Mouse (Mus musculus) monocyte, adult 5-6 weeks (primary cell): Measurements from ENCODE around the gene Nol7. TPM values are rescaled to one million over a fixed set of nuclear protein-coding genes. Genes with fewer than 3 reads are reported as not detected.

Source experiments
- ATAC-seq: fragments of 153-309, 156-312 bp; replicated peaks from 2 replicates; pipeline ENCODE4 v1.8.0; 2017; ENCODE audit warnings: mild to moderate bottlenecking; ENCODE audit not compliant: low TSS enrichment, insufficient number of reproducible peaks, severe bottlenecking, poor library complexity, low FRiP score
- total RNA-seq: library from RNA; stranded (forward); fragments of 200-1000, 200-491, 200-594 nt; gene quantifications from 3 replicates; pipeline ENCODE4 v1.2.3, GENCODE M21; 2017

Nol7 gene
- total RNA-seq, 1 experiment from 2014 or later = 335 TPM

DNA sequence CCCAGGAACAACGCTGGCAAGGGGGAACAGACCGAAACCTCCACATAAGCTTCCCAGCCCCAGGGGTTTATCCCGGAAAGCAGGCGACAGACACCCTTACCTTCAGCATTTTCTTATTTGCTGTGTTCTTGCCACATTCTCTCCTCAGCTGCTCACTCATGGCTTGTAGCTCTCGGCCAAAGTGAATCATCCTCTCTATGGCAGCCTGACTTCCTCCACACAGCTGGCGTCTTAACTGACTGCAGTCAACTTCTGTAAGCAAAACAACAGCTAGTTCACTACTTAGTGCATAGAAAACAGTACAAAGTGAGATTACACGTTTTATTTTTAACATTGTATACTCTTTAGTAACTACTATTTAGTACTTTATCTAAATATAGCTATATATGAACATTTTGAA is 14.1 kb downstream of the Nol7 start:
- ATAC-seq = no peak

DNA sequence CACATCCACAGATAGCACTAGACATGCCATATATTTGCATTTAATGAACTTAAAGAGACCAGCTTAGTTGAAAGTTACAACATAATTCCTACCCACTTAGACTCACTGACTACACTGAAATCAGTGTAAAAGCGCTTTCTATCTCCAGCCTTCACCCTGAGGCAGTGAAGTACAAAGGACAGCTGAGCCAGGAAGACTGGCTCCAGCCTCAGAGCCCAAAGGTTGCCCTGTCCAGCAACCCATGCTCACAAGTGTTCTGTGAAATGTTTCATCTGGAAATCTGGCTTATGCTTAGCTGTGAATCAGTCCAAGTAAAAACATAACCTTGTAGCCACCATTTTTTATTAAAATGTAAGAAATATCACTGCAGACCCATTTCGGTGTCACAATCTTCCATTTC is 15.4 kb downstream of the Nol7 start:
- ATAC-seq = no peak

DNA sequence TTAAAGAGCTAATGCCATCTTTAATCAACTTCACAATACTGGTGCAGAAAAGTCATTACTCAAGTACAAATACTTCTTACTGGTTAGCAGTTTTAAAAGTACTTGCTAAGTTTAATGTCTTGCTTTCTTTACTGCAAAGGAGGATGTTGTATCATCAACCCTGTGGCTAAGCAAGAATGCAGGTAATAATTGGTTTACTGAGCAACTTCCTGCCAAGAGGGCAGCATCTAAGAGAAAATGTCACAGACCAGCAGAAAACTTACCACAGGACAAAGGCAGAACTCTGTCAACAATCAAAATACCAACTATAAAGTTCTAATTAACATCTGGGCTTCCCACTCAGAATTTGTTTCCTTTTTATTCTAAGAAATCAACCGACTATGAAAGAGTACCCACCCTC is 17.1 kb downstream of the Nol7 start:
- ATAC-seq = no peak

DNA sequence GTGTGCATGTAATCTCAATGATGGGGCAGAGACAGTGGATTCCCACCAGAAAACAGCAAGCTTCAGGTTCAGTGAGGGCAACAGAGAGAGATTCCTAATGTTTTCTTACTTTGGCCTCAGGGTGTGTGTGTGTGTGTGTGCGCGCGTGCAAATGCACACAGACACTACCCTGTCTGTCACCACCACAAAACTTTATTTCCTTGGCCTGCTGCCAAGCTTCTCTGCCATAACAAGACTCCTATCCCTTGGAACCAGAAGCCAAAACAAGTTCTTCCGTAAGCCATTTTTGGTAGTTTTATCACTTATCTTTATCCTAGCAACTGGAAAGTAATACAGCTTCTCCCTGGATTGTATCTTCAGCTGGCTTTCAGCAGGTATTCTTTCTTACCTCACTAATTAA is 30.2 kb downstream of the Nol7 start:
- ATAC-seq = no peak

DNA sequence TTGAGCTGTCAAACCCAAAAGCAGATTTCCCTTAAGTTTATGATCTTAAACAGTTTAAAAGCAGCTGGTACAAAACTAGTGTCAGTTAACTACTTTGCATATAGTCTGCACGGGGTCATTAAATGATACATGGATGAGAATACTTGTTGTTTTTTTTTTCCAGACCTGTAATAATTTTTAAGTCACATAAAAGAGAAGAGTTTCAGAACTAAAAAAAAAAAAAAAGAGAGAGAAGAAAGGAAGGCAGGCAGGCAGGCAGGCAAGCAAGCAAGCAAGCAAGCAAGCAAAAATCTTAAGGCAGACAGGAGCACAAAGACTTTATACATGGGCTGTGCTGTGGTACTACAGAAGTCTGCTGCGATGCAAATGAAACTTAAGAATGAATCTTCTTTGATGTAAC is 35.2 kb downstream of the Nol7 start:
- ATAC-seq = no peak

- no peak for ATAC-seq
Observed at GRCm38 (mm10) chr13:43440376-43440775, 42.2 kb downstream of the Nol7 start.

- ATAC-seq = no peak
Observed at GRCm38 (mm10) chr13:43442551-43442950, 44.4 kb downstream of the Nol7 start.

DNA sequence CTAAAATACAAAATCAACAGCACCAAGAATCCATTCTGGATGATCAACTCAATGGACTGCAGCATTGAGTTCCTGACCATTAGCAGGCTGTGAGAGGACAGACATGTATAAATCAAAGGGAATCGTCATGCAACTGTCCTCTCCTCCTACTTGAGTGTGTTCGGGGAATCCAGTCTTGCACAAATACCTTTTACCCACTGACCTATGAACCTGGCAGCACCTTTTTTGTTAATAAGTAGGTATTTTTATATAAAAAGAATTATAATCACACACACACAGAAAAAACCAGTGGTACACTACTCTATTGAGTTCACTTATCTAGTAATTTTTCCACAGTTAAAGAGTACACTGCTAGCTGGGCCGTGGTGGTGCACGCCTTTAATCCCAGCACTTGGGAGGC is 45.5 kb downstream of the Nol7 start:
- no peak for ATAC-seq

DNA sequence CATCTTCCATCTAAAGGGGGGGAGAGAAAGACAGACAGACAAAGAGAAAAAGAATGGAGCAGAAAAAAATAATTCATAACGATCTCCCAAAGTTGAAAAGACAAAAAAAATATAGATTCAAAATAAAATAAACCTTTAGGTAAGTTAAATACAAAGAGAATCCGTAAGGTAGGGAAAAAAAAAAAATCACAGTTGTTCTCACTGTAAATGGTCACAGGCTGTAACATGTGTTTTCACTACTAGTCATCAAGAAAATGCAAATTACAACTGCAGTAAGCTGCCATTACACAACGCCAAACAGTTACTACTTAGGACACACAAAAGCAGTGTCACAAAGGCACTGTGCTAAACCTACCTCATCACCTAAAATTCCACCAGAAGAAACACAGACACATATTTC is 46.5 kb downstream of the Nol7 start:
- no peak for ATAC-seq

DNA sequence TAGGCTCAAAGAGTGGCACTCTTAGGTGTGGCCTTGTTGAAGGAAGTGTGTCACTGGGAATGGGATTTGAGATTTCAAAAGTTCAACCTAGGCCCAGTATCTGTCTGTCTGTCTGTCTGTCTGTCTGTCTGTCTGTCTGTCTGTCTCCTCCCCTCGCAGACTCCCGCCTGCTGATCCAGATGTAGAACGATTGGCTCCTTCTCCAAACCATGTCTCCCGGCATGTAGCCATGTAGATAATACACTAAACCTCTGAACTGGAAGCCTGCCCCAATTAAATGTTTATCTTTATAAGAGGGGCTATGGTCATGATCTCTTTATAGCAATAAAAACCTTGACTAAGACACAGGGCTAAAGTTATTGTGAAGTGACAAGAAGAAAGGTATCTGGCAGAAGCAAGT is 47.6 kb downstream of the Nol7 start:
- no peak for ATAC-seq

DNA sequence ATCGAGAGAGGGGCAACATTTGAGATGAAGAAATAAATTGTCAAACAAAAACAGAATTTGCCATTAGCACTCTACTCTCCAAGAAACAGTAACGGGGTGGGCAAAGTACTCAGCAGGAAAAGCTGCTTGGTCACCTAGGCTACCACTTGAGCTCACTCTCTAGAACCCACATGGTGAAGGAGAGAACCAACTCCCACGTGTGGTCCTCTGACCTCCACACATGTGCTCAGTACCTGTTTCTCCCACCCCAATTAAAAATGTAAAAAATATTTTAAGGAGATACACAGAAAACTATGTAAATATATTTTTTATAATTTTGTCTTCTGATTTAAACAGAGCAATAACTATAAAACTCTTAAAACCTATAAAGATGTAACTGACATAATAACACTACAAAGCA is 49.5 kb downstream of the Nol7 start:
- ATAC-seq = no peak

DNA sequence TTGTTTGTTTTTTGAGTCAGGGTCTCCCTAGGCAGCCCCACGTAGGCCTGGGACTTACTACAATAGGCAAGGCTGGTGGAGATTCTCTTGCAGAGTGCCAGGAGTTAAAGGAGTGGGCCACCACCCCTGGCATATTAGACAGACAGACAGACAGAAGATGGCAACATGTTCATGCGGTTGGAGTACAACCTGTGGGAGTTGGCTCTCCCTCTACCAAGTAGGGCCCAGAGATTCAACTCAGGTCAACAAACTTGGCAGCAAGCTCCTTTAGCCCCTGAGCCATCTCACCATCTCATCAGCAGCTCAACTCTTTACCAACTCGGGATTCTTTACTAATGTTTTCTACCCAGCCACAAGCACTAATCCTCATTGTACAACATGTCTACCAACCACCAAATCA is 52.5 kb downstream of the Nol7 start:
- ATAC-seq = no peak

DNA sequence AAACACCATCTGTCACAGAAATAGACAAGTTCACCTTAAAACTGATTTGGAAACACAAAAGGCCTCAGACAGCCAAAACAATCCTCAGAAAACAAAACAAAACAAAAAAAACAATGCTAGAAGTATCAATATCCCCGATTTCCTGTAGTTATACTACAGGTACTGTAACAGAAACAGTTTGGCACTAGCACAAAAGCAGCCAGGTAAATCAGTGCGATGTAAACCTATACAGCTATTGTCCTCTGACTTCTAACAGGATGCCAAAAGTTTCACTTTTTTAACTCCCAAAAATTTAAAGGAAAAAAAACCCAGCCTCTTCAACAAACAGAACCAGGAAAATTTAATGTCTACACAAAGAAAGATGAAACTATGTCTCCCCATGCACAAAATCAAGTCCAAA is 54.0 kb downstream of the Nol7 start:
- no peak for ATAC-seq

DNA sequence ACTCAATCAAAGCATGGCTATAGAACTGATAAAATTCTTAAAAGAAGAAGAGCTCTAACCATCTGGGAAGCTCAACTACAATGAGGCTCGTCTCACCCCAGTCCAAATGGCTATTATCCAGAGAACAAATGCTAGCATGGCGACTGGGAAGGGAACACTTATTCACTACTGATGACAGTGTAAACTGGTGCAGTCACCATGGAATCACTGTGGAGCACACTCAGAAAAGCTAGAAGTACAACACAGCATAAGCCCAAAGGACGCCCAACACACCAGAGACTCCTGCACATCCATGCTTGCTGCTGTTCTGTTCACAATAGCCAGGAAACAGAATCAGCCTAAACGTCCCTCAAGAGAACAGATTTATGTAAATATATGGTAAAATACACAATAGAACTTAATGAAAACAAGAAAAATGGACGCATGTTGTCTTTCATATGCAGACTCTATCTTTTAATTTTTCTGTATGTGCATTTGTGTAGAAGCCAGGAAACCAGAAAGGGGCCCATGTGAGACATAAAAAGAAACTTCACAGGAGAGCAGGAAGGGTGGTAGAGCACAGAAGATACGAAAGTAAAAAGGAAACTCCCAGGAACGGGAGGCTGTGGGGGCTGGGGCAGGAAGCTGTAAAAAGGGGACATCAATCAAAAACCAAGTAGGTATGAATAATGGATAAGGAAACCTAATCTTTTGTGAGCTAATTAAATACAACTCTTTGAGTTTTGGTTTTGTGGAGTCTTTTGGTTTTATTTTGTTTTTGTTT is 54.8 kb downstream of the Nol7 start:
- no peak for ATAC-seq

GRCm38 (mm10) chr13:43454431-43454830 is 56.2 kb downstream of the Nol7 start:
- no peak for ATAC-seq

Other genes starting within 250 kb of the Nol7 start
- 4.5 to 5.2 TPM in 2 of 3 replicates, not detected in the other for gene Tbc1d7, start 226.9 kb upstream of the Nol7 start, total RNA-seq
- gene Gfod1, start 94.2 kb upstream of the Nol7 start, total RNA-seq = 19.6 to 26.1 TPM (median 20.8 TPM) in 3 replicates
- 5.7 to 7.8 TPM (median 6.5 TPM) in 3 replicates for gene Sirt5, start 32.9 kb upstream of the Nol7 start, total RNA-seq
- gene Ranbp9, start 82.9 kb downstream of the Nol7 start, total RNA-seq = 109 to 144 TPM (median 117 TPM) in 3 replicates
- gene Mcur1, start 161.8 kb downstream of the Nol7 start, total RNA-seq = 32.0 to 39.8 TPM (median 37.9 TPM) in 3 replicates
- gene Rnf182, start 217.3 kb downstream of the Nol7 start, total RNA-seq = not detected in 3 replicates